Mouse (Mus musculus): ENCODE measurements around the gene Lrrn2. TPM values are rescaled to one million over a fixed set of nuclear protein-coding genes. Genes with fewer than 3 reads are reported as not detected.
"Not testable (repeated sequence)": the region's sequence is repeated elsewhere in the genome, so short reads cannot be mapped to it uniquely, and the experiment has no call there.

The Lrrn2 gene
- polyA plus RNA-seq, 1 experiment from 2014 or later, result 3.4 TPM

- 73% methylated on average over 8 of the region's 8 CpGs for WGBS
Measured at GRCm38 (mm10) chr1:132945826-132946225, 65.8 kb downstream of the Lrrn2 start.

GRCm38 (mm10) chr1:132947811-132948210 is 67.7 kb downstream of the Lrrn2 start:
- 59% methylated on average over 7 of the region's 7 CpGs for WGBS
- no peak overlapping the region for H3K27ac ChIP-seq (replicated peaks)
- no peaks in the 10 kb centered on the region for H3K27me3 ChIP-seq (replicated peaks; ENCODE audit: low read depth, poor library complexity, severe bottlenecking)
- H3K4me1 ChIP-seq, result peaks cover 19% of the 10 kb centered on the region
- H3K9me3 ChIP-seq, result no peaks in the 10 kb centered on the region
- no peak for DNase-seq (ENCODE audit: low spot score)
- H3K4me3 ChIP-seq, result no peak overlapping the region
- no peaks in the 10 kb centered on the region for H3K36me3 ChIP-seq (replicated peaks)

More at GRCm38 (mm10) chr1:132945826-132946225, 65.8 kb downstream of the Lrrn2 start:
- no peak for DNase-seq (ENCODE audit: low spot score)
- Histone ChIP-seq H3K4me3 (no peak overlapping the region), H3K27ac (replicated peaks) (no peak overlapping the region), H3K36me3 (replicated peaks) (no peaks in the 10 kb centered on the region), H3K9me3 (no peaks in the 10 kb centered on the region), H3K27me3 (replicated peaks; ENCODE audit: low read depth, poor library complexity, severe bottlenecking) (no peaks in the 10 kb centered on the region), H3K4me1 (peaks cover 7% of the 10 kb centered on the region)

GRCm38 (mm10) chr1:132956809-132957208 is 76.7 kb downstream of the Lrrn2 start:
- H3K27me3 ChIP-seq (replicated peaks; ENCODE audit: low read depth, poor library complexity, severe bottlenecking), result no peaks in the 10 kb centered on the region
- H3K36me3 ChIP-seq (replicated peaks), result no peaks in the 10 kb centered on the region
- no peak overlapping the region for H3K27ac ChIP-seq (replicated peaks)
- no peak overlapping the region for H3K4me3 ChIP-seq
- DNase-seq (ENCODE audit: low spot score), result no peak
- WGBS, result 84% methylated on average over 5 of the region's 5 CpGs
- H3K4me1 ChIP-seq, result peaks cover 9% of the 10 kb centered on the region
- H3K9me3 ChIP-seq, result no peaks in the 10 kb centered on the region

GRCm38 (mm10) chr1:132961751-132962150 is 81.7 kb downstream of the Lrrn2 start:
- Histone ChIP-seq H3K27ac (replicated peaks) (no peak overlapping the region), H3K36me3 (replicated peaks) (no peaks in the 10 kb centered on the region), H3K4me1 (no peaks in the 10 kb centered on the region), H3K27me3 (replicated peaks; ENCODE audit: low read depth, poor library complexity, severe bottlenecking) (no peaks in the 10 kb centered on the region), H3K4me3 (no peak overlapping the region), H3K9me3 (no peaks in the 10 kb centered on the region)
- 86% methylated on average over 3 of the region's 3 CpGs for WGBS
- no peak for DNase-seq (ENCODE audit: low spot score)

DNA sequence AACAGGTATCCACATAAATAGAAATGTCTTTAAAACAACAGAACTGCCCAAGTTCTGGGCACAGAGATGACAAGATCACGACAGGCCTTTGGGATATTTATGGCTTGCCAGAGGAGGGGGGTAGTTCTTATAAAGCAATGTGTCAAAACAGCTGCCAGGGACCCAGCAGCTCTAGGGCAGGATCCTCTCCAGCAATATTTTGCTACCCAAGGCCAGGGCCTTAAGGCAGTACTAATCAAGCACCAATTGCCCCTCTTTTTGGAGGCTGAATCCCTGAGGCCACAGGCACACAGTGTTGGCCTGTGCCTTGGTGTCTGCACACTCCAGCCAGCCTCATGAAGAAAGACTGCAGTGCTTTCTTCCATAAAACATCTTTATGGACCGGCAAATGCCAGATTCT is 84.0 kb downstream of the Lrrn2 start:
- DNase-seq (ENCODE audit: low spot score), result no peak
- Histone ChIP-seq H3K9me3 (no peaks in the 10 kb centered on the region), H3K4me1 (no peaks in the 10 kb centered on the region), H3K36me3 (replicated peaks) (no peaks in the 10 kb centered on the region), H3K27ac (replicated peaks) (no peak overlapping the region), H3K27me3 (replicated peaks; ENCODE audit: low read depth, poor library complexity, severe bottlenecking) (no peaks in the 10 kb centered on the region), H3K4me3 (no peak overlapping the region)
- 88% methylated on average over 2 of the region's 2 CpGs for WGBS

GRCm38 (mm10) chr1:132964691-132965090 is 84.6 kb downstream of the Lrrn2 start:
- no peak for DNase-seq (ENCODE audit: low spot score)
- no peak overlapping the region for H3K27ac ChIP-seq (replicated peaks)
- no peaks in the 10 kb centered on the region for H3K36me3 ChIP-seq (replicated peaks)
- WGBS, result 85% methylated on average over 4 of the region's 4 CpGs
- no peaks in the 10 kb centered on the region for H3K9me3 ChIP-seq
- no peaks in the 10 kb centered on the region for H3K27me3 ChIP-seq (replicated peaks; ENCODE audit: low read depth, poor library complexity, severe bottlenecking)
- no peak overlapping the region for H3K4me3 ChIP-seq
- no peaks in the 10 kb centered on the region for H3K4me1 ChIP-seq

DNA sequence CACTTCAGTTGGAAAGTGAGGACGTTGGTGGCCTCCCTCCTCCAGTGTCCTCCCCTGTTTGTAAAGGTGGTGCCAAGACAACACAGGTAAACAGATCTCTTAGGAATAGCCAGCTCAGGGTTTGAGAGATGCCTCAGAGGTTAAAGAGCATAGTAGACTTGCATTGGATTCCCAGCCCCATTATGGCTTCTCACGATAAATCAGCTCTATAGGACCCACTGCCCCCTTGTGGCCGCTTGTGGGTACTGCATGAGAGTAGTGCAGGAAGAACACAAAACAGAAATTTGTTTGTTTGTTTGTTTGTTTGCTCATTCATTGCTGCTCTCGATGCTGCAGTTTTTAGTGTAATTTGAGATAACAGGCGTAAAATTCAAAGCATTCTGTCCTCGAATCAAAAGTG is 88.6 kb downstream of the Lrrn2 start:
- Histone ChIP-seq H3K9me3 (0 out of 2 replicates have a peak, but pooled peaks cover 5% of the 10 kb centered on the region), H3K4me1 (no peaks in the 10 kb centered on the region), H3K4me3 (no peak overlapping the region), H3K27ac (replicated peaks) (no peak overlapping the region), H3K36me3 (replicated peaks) (no peaks in the 10 kb centered on the region), H3K27me3 (replicated peaks; ENCODE audit: low read depth, poor library complexity, severe bottlenecking) (no peaks in the 10 kb centered on the region)
- peak; percentile 65 for DNase-seq (ENCODE audit: low spot score)
- WGBS, result 27% methylated on average over 6 of the region's 6 CpGs

DNA sequence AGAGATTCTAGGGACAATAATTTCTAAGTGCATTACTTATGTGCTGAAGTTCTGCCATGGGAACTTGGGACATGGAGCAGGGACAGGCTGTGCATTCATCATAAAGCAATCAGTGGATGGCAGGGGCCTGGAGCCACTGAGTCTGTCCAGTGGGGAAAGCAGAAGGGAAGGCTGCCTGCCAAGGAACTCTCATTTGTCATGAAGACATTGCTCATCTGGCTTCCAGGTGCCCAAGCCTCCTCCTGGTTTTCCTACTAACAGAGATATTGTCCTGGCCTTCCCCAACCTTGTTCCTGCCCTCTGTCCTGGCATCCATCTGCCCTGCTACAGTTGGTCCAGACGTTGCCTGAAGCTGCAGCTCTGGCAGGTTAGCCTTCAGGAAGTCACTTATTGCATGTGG is 97.3 kb downstream of the Lrrn2 start:
- WGBS, result 86% methylated on average over 1 of the region's 1 CpGs

DNA sequence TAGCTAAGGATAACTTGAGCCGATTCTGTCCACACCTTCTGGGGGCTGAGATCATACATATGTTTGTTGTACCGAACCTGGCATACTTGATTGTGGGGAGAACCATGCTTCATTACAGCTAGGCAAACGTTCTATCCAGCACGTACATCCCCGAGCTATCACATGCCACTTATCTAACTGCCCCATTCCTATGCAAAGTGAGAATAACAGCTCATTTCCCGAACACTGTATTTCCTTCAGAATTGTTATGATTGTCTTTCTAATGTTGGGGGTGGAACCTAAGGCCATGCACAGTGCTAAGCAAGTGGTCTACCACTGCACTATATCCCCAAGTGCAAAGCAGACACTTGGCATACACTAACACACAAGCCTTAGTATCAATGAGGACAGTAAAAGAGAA is 101.2 kb downstream of the Lrrn2 start:
- Histone ChIP-seq H3K27ac (replicated peaks) (no peak overlapping the region), H3K4me3 (no peak overlapping the region), H3K27me3 (replicated peaks; ENCODE audit: low read depth, poor library complexity, severe bottlenecking) (no peaks in the 10 kb centered on the region), H3K36me3 (replicated peaks) (peaks cover 75% of the 10 kb centered on the region), H3K9me3 (no peaks in the 10 kb centered on the region), H3K4me1 (no peaks in the 10 kb centered on the region)
- no peak for DNase-seq (ENCODE audit: low spot score)
- WGBS, result 94% methylated on average over 6 of the region's 6 CpGs

More for the DNA sequence above, 97.3 kb downstream of the Lrrn2 start:
- no peaks in the 10 kb centered on the region for H3K9me3 ChIP-seq
- H3K4me3 ChIP-seq, result no peak overlapping the region
- no peaks in the 10 kb centered on the region for H3K27me3 ChIP-seq (replicated peaks; ENCODE audit: low read depth, poor library complexity, severe bottlenecking)
- no peak for DNase-seq (ENCODE audit: low spot score)
- H3K36me3 ChIP-seq (replicated peaks), result peaks cover 37% of the 10 kb centered on the region
- H3K4me1 ChIP-seq, result no peaks in the 10 kb centered on the region
- H3K27ac ChIP-seq (replicated peaks), result no peak overlapping the region

DNA sequence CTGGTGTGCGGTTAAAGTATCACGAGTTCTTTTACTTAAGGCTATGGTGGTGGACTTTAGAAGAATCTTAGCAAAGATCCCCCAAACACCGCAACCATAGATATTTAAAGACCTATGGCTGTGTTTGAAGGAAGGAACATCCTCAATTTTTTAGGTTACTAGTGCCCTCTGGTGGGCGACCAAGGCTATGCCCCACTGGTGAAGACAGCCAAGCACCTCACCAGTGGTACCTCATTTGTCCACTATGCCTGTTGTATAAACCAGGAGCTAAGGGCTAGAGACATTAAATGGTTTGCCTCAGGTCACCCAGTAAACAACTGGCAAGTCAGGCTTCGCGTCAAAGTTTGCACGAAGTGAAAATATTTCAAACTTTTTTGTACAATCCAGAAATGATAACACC is 102.7 kb downstream of the Lrrn2 start:
- no peak overlapping the region for H3K4me3 ChIP-seq
- no peaks in the 10 kb centered on the region for H3K27me3 ChIP-seq (replicated peaks; ENCODE audit: low read depth, poor library complexity, severe bottlenecking)
- WGBS, result 62% methylated on average over 7 of the region's 7 CpGs
- no peak overlapping the region for H3K27ac ChIP-seq (replicated peaks)
- peaks cover 85% of the 10 kb centered on the region for H3K36me3 ChIP-seq (replicated peaks)
- no peaks in the 10 kb centered on the region for H3K9me3 ChIP-seq
- DNase-seq (ENCODE audit: low spot score), result peak; percentile 74
- no peaks in the 10 kb centered on the region for H3K4me1 ChIP-seq

GRCm38 (mm10) chr1:132988556-132989459 is 108.7 kb downstream of the Lrrn2 start:
- not testable (repeated sequence) for H3K9me3 ChIP-seq; H3K27ac ChIP-seq (replicated peaks); H3K4me1 ChIP-seq; H3K27me3 ChIP-seq (replicated peaks; ENCODE audit: low read depth, poor library complexity, severe bottlenecking); DNase-seq (ENCODE audit: low spot score); H3K4me3 ChIP-seq
- WGBS, result 85% methylated on average over 12 of the region's 12 CpGs
- peaks cover 98% of the 10 kb centered on the region for H3K36me3 ChIP-seq (replicated peaks)

All from embryonic facial prominence, embryonic 10.5 days (tissue).